Mouse (Mus musculus) heart, embryonic 13.5 days (tissue): Measurements from ENCODE around the gene AC134908.4. TPM values are rescaled to one million over a fixed set of nuclear protein-coding genes. Genes with fewer than 3 reads are reported as not detected.

Experiments used
- ATAC-seq: fragments of 200-750 bp; cut with Nextera tagmentation; 2 replicates; pipeline ENCODE4 v1.8.0; 2017; ENCODE audit warnings: moderate TSS enrichment; ENCODE audit not compliant: insufficient number of reproducible peaks, low FRiP score, low TSS enrichment; ENCODE audit errors: extremely low read depth
- H3K27ac ChIP-seq: fragments of 300-500 bp; sonication (generic); replicated peaks from 2 replicates; pipeline ENCODE4 v1.5.1; 2015; ENCODE audit warnings: moderate library complexity, mild to moderate bottlenecking, inconsistent platforms
- H3K27me3 ChIP-seq: fragments of 300-500 bp; sonication (generic); replicated peaks from 2 replicates; pipeline ENCODE4 v1.6.1; 2015; ENCODE audit warnings: mild to moderate bottlenecking, inconsistent platforms
- H3K36me3 ChIP-seq: fragments of 300-500 bp; sonication (generic); 2 replicates; pipeline ENCODE4 v1.6.1; 2015; ENCODE audit warnings: mild to moderate bottlenecking, inconsistent platforms
- H3K4me1 ChIP-seq: fragments of 300-500 bp; sonication (generic); 2 replicates; pipeline ENCODE4 v1.6.1; 2015; ENCODE audit warnings: inconsistent platforms
- H3K4me2 ChIP-seq: fragments of 300-500 bp; sonication (generic); 2 replicates; pipeline ENCODE4 v1.6.1; 2015; ENCODE audit warnings: inconsistent platforms, mild to moderate bottlenecking, moderate library complexity
- H3K4me3 ChIP-seq: fragments of 300-500 bp; sonication (generic); 2 replicates; pipeline ENCODE4 v1.5.1; 2015; ENCODE audit warnings: moderate library complexity, mild to moderate bottlenecking, inconsistent platforms
- H3K9ac ChIP-seq: fragments of 300-500 bp; sonication (generic); 2 replicates; pipeline ENCODE4 v1.6.1; 2015; ENCODE audit warnings: inconsistent platforms, mild to moderate bottlenecking, moderate library complexity
- H3K9me3 ChIP-seq: fragments of 300-500 bp; sonication (generic); 2 replicates; pipeline ENCODE4 v1.6.1; 2016; ENCODE audit warnings: inconsistent platforms
- WGBS: fragments of 180-500 bp; shearing (Covaris S2); methylation state at CpG from one replicate; pipeline ENCODE4 v1.1.7; 2015; ENCODE audit warnings: mixed read lengths; 5-methylcytosine and 5-hydroxymethylcytosine counted together
- polyA plus RNA-seq: library from polyadenylated mRNA; unstranded; fragments of >200 nt; fragmentation: Nextera tagmentation; extraction: Ambion mirVana; gene quantifications from 2 replicates; pipeline ENCODE4 v1.2.1, GENCODE M21; 2015

AC134908.4 gene
- 0.84 TPM in 1 of 2 replicates, not detected in the other for polyA plus RNA-seq

- no peak for ATAC-seq
- Histone ChIP-seq H3K4me2 (peak within 1 kb of the TSS; percentile 97), H3K9me3 (no peaks in the 10 kb centered on the region), H3K36me3 (no peaks in the 10 kb centered on the region), H3K27ac (no peak within 1 kb of the TSS), H3K4me3 (peak within 1 kb of the TSS; percentile 77), H3K27me3 (no peaks in the 10 kb centered on the region), H3K4me1 (peaks cover 51% of the 10 kb centered on the region), H3K9ac (peak within 1 kb of the TSS; percentile 85)
- 21% methylated on average over 6 of the region's 6 CpGs for WGBS
These were observed at the start of gene AC134908.4 for GRCm38 (mm10) chr17:25795609-25796092. Gene AC134908.4, minus strand, starts transcription at chr17:25795659.

GRCm38 (mm10) chr17:25844396-25844901 is 49.0 kb upstream of the AC134908.4 start, which contains the start of gene Rhot2:
Gene Rhot2, minus strand, starts transcription at chr17:25844851.
- 1% methylated on average over 21 of the region's 21 CpGs for WGBS
- ATAC-seq, result peak; percentile 86; the same call in 1 of the 2 replicates
- Histone ChIP-seq H3K4me2 (peak within 1 kb of the TSS; percentile 88), H3K27me3 (no peaks in the 10 kb centered on the region), H3K4me1 (peaks cover 20% of the 10 kb centered on the region), H3K9me3 (no peaks in the 10 kb centered on the region), H3K27ac (peak within 1 kb of the TSS; percentile 88), H3K9ac (peak within 1 kb of the TSS; percentile 95), H3K4me3 (peak within 1 kb of the TSS; percentile 84), H3K36me3 (peaks cover 72% of the 10 kb centered on the region)

GRCm38 (mm10) chr17:25843636-25844395 is 48.4 kb upstream of the AC134908.4 start:
- WGBS, result 1% methylated on average over 32 of the region's 38 CpGs
- ATAC-seq, result peak; percentile 23; the same call in 1 of the 2 replicates
- Histone ChIP-seq H3K4me3 (peak overlapping the region; percentile 84), H3K36me3 (peaks cover 72% of the 10 kb centered on the region), H3K9ac (peak overlapping the region; percentile 95), H3K9me3 (no peaks in the 10 kb centered on the region), H3K27ac (peak overlapping the region; percentile 88), H3K4me2 (peak overlapping the region; percentile 88), H3K4me1 (peaks cover 22% of the 10 kb centered on the region), H3K27me3 (no peaks in the 10 kb centered on the region)

- ATAC-seq, result no peak
- H3K9ac ChIP-seq, result peak overlapping the region; percentile 95
- H3K36me3 ChIP-seq, result peaks cover 72% of the 10 kb centered on the region
- 86% methylated on average over 4 of the region's 4 CpGs for whole genome bisulfite sequencing
- peak overlapping the region; percentile 88 for H3K4me2 ChIP-seq
- H3K9me3 ChIP-seq, result no peaks in the 10 kb centered on the region
- H3K4me3 ChIP-seq, result peak overlapping the region; percentile 84
- peak overlapping the region; percentile 88; the same call in 1 of the 2 replicates for H3K27ac ChIP-seq
- no peaks in the 10 kb centered on the region for H3K27me3 ChIP-seq
- H3K4me1 ChIP-seq, result peaks cover 23% of the 10 kb centered on the region
These were observed 47.7 kb upstream of the AC134908.4 start for GRCm38 (mm10) chr17:25843122-25843521.

GRCm38 (mm10) chr17:25842509-25842908 is 47.0 kb upstream of the AC134908.4 start:
- Histone ChIP-seq H3K9ac (no peak overlapping the region), H3K36me3 (peaks cover 72% of the 10 kb centered on the region)
- 80% methylated on average over 3 of the region's 3 CpGs for WGBS

GRCm38 (mm10) chr17:25841117-25841880 is 45.8 kb upstream of the AC134908.4 start, which contains the start of gene Gm20683:
Gene Gm20683, minus strand, starts transcription at chr17:25841763.
- Histone ChIP-seq H3K4me3 (no peak within 1 kb of the TSS), H3K4me2 (no peak within 1 kb of the TSS), H3K9me3 (no peaks in the 10 kb centered on the region), H3K27me3 (no peaks in the 10 kb centered on the region), H3K4me1 (peaks cover 41% of the 10 kb centered on the region), H3K9ac (no peak within 1 kb of the TSS), H3K36me3 (peaks cover 63% of the 10 kb centered on the region), H3K27ac (no peak within 1 kb of the TSS)
- WGBS, result 89% methylated on average over 22 of the region's 22 CpGs
- ATAC-seq, result no peak

More at GRCm38 (mm10) chr17:25842509-25842908, 47.0 kb upstream of the AC134908.4 start:
- Histone ChIP-seq H3K4me2 (no peak overlapping the region), H3K27ac (no peak overlapping the region), H3K27me3 (no peaks in the 10 kb centered on the region), H3K9me3 (no peaks in the 10 kb centered on the region), H3K4me1 (peaks cover 29% of the 10 kb centered on the region), H3K4me3 (no peak overlapping the region)
- no peak for ATAC-seq

- H3K36me3 ChIP-seq, result peaks cover 62% of the 10 kb centered on the region
These were observed 45.1 kb upstream of the AC134908.4 start for GRCm38 (mm10) chr17:25840519-25840918.

GRCm38 (mm10) chr17:25839455-25840235 is 44.2 kb upstream of the AC134908.4 start:
- H3K4me1 ChIP-seq, result peaks cover 53% of the 10 kb centered on the region
- H3K4me2 ChIP-seq, result no peak overlapping the region
- WGBS, result 82% methylated on average over 14 of the region's 14 CpGs
- H3K4me3 ChIP-seq, result no peak overlapping the region
- H3K9ac ChIP-seq, result no peak overlapping the region
- no peaks in the 10 kb centered on the region for H3K9me3 ChIP-seq
- no peak overlapping the region for H3K27ac ChIP-seq
- H3K27me3 ChIP-seq, result no peaks in the 10 kb centered on the region
- H3K36me3 ChIP-seq, result peaks cover 68% of the 10 kb centered on the region
- ATAC-seq, result no peak

More at GRCm38 (mm10) chr17:25840519-25840918, 45.1 kb upstream of the AC134908.4 start:
- Histone ChIP-seq H3K4me1 (peaks cover 49% of the 10 kb centered on the region), H3K4me3 (no peak overlapping the region), H3K4me2 (no peak overlapping the region), H3K9me3 (no peaks in the 10 kb centered on the region), H3K9ac (no peak overlapping the region), H3K27me3 (no peaks in the 10 kb centered on the region), H3K27ac (no peak overlapping the region)
- ATAC-seq, result no peak
- WGBS, result 95% methylated on average over 6 of the region's 6 CpGs

- no peaks in the 10 kb centered on the region for H3K9me3 ChIP-seq
- 0 out of 2 replicates have a peak overlapping the region, but pooled peaks have one; percentile 5 for H3K9ac ChIP-seq
- H3K4me1 ChIP-seq, result peaks cover 58% of the 10 kb centered on the region
These were observed 43.4 kb upstream of the AC134908.4 start for GRCm38 (mm10) chr17:25838904-25839303.

GRCm38 (mm10) chr17:25837533-25837932 is 42.1 kb upstream of the AC134908.4 start:
- no peaks in the 10 kb centered on the region for H3K9me3 ChIP-seq
- peak overlapping the region; percentile 74 for H3K27ac ChIP-seq
- peak overlapping the region; percentile 86 for H3K4me2 ChIP-seq
- peaks cover 49% of the 10 kb centered on the region for H3K4me1 ChIP-seq
- no peaks in the 10 kb centered on the region for H3K27me3 ChIP-seq
- H3K36me3 ChIP-seq, result peaks cover 69% of the 10 kb centered on the region
- 44% methylated on average over 3 of the region's 3 CpGs for WGBS
- peak overlapping the region; percentile 84 for H3K9ac ChIP-seq
- H3K4me3 ChIP-seq, result peak overlapping the region; percentile 53; the same call in 1 of the 2 replicates
- no peak for ATAC-seq

More at GRCm38 (mm10) chr17:25838904-25839303, 43.4 kb upstream of the AC134908.4 start:
- ATAC-seq, result no peak
- H3K36me3 ChIP-seq, result peaks cover 71% of the 10 kb centered on the region
- H3K4me2 ChIP-seq, result no peak overlapping the region
- H3K27me3 ChIP-seq, result no peaks in the 10 kb centered on the region
- 79% methylated on average over 4 of the region's 4 CpGs for WGBS
- H3K4me3 ChIP-seq, result no peak overlapping the region
- no peak overlapping the region for H3K27ac ChIP-seq
